12 mouse cellular contexts compared by ENCODE assay signal in the genomic region with DNA sequence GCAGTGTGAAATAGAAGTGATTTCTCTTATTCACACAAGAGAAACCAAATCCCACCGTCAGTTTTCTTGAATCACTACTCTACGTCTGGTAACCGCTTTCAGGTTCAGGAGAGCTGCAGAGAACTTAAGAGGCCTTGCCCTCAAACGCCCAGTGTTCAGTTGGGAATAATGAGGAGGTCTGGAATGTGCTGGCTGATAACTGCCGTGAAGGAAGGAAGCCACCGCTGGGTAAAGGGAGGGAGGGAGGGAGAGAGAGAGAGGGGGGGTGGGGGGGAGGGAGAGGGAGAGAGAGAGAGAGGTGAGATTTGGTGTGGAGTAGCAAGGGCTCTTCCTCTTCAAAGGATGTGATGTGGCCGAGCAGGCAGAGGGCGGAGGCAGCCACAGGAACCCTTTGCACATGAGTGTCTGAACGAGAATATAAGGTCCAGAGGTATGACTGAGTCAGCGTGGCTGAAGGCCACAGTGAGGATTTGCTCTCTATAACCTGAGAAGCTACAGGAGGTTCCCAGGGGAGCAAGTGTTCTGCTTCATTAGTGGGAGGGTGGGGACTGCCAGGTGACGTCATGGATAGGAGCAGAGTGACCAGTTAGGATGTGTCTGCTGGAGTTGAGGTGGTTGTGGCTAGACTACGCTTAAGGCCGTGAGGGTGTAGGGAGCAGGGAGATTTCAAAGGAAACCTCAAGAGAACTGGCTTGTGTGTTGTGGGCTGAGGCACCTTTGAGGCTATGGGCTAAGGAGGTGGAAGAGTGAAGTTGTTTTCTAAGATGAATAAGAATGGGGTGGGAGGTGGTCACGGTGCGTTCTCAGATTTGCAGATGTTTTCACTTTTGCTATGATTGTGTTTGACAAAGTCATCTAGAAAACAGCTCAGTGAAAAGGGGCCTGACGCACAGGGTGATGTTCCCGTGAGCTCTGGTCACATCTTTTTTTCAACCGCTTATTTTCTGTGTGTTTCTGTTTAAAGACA.
A peak's percentile ranks its signal among the peaks of the same experiment; 100 is the strongest.
DNase-seq lines count a peak whose midpoint lies in the region; ATAC-seq lines count a peak whose summit lies in the region.
"Had no signal": no experiment of that assay in that cellular context is flagged by ENCODE, and none has a peak within 500 bp of the region (broad histone marks: within the 10 kb centered on the region; RNA-seq: fewer than 3 reads in every experiment).

No protein-coding gene starts in this region.

- no peaks in the 10 kb centered on the region for H3K27me3 ChIP-seq in heart, embryonic 11.5 days (ENCODE audit: control insufficient read depth, insufficient read depth, low read length)
- H3K27me3 ChIP-seq in midbrain, embryonic 11.5 days (ENCODE audit: control insufficient read depth, insufficient read depth, low read length): no peaks in the 10 kb centered on the region
- H3K27me3 ChIP-seq in midbrain, embryonic 16.5 days (ENCODE audit: control insufficient read depth, insufficient read depth, low read depth, low read length): no peaks in the 10 kb centered on the region
- no peaks in the 10 kb centered on the region for H3K27me3 ChIP-seq in embryonic facial prominence, embryonic 12.5 days

- DNase-seq in heart, postnatal 4 days: no peak
- DNase-seq in midbrain, embryonic 11.5 days (ENCODE audit: low spot score, missing footprints): peak; percentile 39
- DNase-seq in thymus, postnatal 25 days: peak; percentile 55
- DNase-seq in kidney, postnatal 25 days: no peak
- no peak for DNase-seq in layer of hippocampus, adult 9-10 months (ENCODE audit: low spot score)
- DNase-seq: kidney, postnatal 14 days; liver, postnatal 0 days; right cerebral cortex, postnatal 4 days had no signal

- H3K9ac ChIP-seq in heart, embryonic 11.5 days (ENCODE audit: low read depth, low read length): no peak overlapping the region
- no peak overlapping the region for H3K9ac ChIP-seq in midbrain, embryonic 11.5 days (ENCODE audit: low read length)
- no peak overlapping the region for H3K9ac ChIP-seq in midbrain, embryonic 16.5 days (ENCODE audit: low read depth, low read length)
- no peak overlapping the region for H3K9ac ChIP-seq in embryonic facial prominence, embryonic 12.5 days
- H3K9ac ChIP-seq: liver, postnatal 0 days had no signal

- H3K4me2 ChIP-seq in heart, embryonic 11.5 days: 0 out of 2 replicates have a peak overlapping the region, but pooled peaks have one; percentile 2
- H3K4me2 ChIP-seq in midbrain, embryonic 11.5 days: no peak overlapping the region
- no peak overlapping the region for H3K4me2 ChIP-seq in midbrain, embryonic 16.5 days (ENCODE audit: low read length)
- H3K4me2 ChIP-seq in embryonic facial prominence, embryonic 12.5 days (replicated peaks): no peak overlapping the region

- H3K9me3 ChIP-seq in heart, embryonic 11.5 days (replicated peaks; ENCODE audit: control insufficient read depth, low read length): peaks cover 2% of the 10 kb centered on the region; the same call in 1 of the 2 replicates
- H3K9me3 ChIP-seq in midbrain, embryonic 11.5 days (ENCODE audit: control insufficient read depth, low read length): no peaks in the 10 kb centered on the region
- 0 out of 2 replicates have a peak, but pooled peaks cover 3% of the 10 kb centered on the region for H3K9me3 ChIP-seq in midbrain, embryonic 16.5 days (replicated peaks; ENCODE audit: control insufficient read depth, low read length, poor library complexity, severe bottlenecking)
- no peaks in the 10 kb centered on the region for H3K9me3 ChIP-seq in embryonic facial prominence, embryonic 12.5 days

- no peaks in the 10 kb centered on the region for H3K36me3 ChIP-seq in heart, embryonic 11.5 days (ENCODE audit: control insufficient read depth, insufficient read depth, low read length)
- no peaks in the 10 kb centered on the region for H3K36me3 ChIP-seq in midbrain, embryonic 11.5 days (ENCODE audit: control insufficient read depth, insufficient read depth, low read length)
- H3K36me3 ChIP-seq in midbrain, embryonic 16.5 days (ENCODE audit: control insufficient read depth, insufficient read depth, low read length): no peaks in the 10 kb centered on the region
- no peaks in the 10 kb centered on the region for H3K36me3 ChIP-seq in embryonic facial prominence, embryonic 12.5 days

- 0 out of 2 replicates have a peak, but pooled peaks have one; percentile 56 for ATAC-seq in heart, embryonic 11.5 days (replicated peaks; ENCODE audit: insufficient number of reproducible peaks, low FRiP score, low TSS enrichment)
- 0 out of 2 replicates have a peak, but pooled peaks have one; percentile 27 for ATAC-seq in midbrain, embryonic 11.5 days (ENCODE audit: low FRiP score)
- ATAC-seq in midbrain, embryonic 16.5 days: no peak
- no peak for ATAC-seq in embryonic facial prominence, embryonic 12.5 days (ENCODE audit: insufficient number of reproducible peaks, insufficient read depth, low FRiP score, low TSS enrichment)
- ATAC-seq: forebrain, embryonic 14.5 days; liver, postnatal 0 days had no signal

- 45% methylated on average over 18 of the region's 18 CpGs for WGBS in heart, embryonic 11.5 days (ENCODE audit: insufficient replicate concordance)
- 74% methylated on average over 18 of the region's 18 CpGs for WGBS in midbrain, embryonic 11.5 days
- 68% methylated on average over 18 of the region's 18 CpGs for WGBS in midbrain, embryonic 16.5 days
- 52% methylated on average over 18 of the region's 18 CpGs for WGBS in embryonic facial prominence, embryonic 12.5 days

- H3K4me3 ChIP-seq in heart, embryonic 11.5 days (ENCODE audit: low read depth, low read length): no peak overlapping the region
- no peak overlapping the region for H3K4me3 ChIP-seq in midbrain, embryonic 11.5 days (ENCODE audit: low read depth, low read length)
- no peak overlapping the region for H3K4me3 ChIP-seq in midbrain, embryonic 16.5 days (ENCODE audit: low read depth, low read length)
- H3K4me3 ChIP-seq in embryonic facial prominence, embryonic 12.5 days: no peak overlapping the region

- H3K4me1 ChIP-seq in heart, embryonic 11.5 days (ENCODE audit: control insufficient read depth, insufficient read depth, low read length): peaks cover 16% of the 10 kb centered on the region; the same call in 1 of the 2 replicates
- H3K4me1 ChIP-seq in midbrain, embryonic 11.5 days (ENCODE audit: control insufficient read depth, insufficient read depth, low read length): peaks cover 4% of the 10 kb centered on the region; the same call in 1 of the 2 replicates
- H3K4me1 ChIP-seq in midbrain, embryonic 16.5 days (ENCODE audit: control insufficient read depth, insufficient read depth, low read length): peaks cover 5% of the 10 kb centered on the region; the same call in 1 of the 2 replicates
- H3K4me1 ChIP-seq in embryonic facial prominence, embryonic 12.5 days: peaks cover 13% of the 10 kb centered on the region

- H3K27ac ChIP-seq in heart, embryonic 11.5 days (ENCODE audit: low read depth, low read length): peak overlapping the region; percentile 85
- no peak overlapping the region for H3K27ac ChIP-seq in midbrain, embryonic 11.5 days (ENCODE audit: low read depth, low read length)
- no peak overlapping the region for H3K27ac ChIP-seq in midbrain, embryonic 16.5 days (ENCODE audit: low read length)
- H3K27ac ChIP-seq in embryonic facial prominence, embryonic 12.5 days: 0 out of 2 replicates have a peak overlapping the region, but pooled peaks have one; percentile 31

Comparison
In these comparisons a context has a peak if more than half of its experiments do, and no peak if none do; other contexts are left out.
1. ATAC-seq: peak in heart, embryonic 11.5 days (single experiment) and midbrain, embryonic 11.5 days (single experiment); none in midbrain, embryonic 16.5 days (single experiment) and embryonic facial prominence, embryonic 12.5 days (single experiment).
2. H3K27ac ChIP-seq: peak in heart, embryonic 11.5 days (single experiment) and embryonic facial prominence, embryonic 12.5 days (single experiment); none in midbrain, embryonic 11.5 days (single experiment) and midbrain, embryonic 16.5 days (single experiment).
3. DNase-seq: peak in midbrain, embryonic 11.5 days (single experiment) and thymus, postnatal 25 days (single experiment); none in heart, postnatal 4 days (single experiment), kidney, postnatal 25 days (0 of 2) and layer of hippocampus, adult 9-10 months (single experiment).